Mouse (Mus musculus): ENCODE results near the gene Ccdc170.
"Not testable (repeated sequence)": the region's sequence is repeated elsewhere in the genome, so short reads cannot be mapped to it uniquely, and the experiment has no call there.

GRCm38 (mm10) chr10:4433871-4434270 is 48.4 kb upstream of the Ccdc170 start:
- not testable (repeated sequence) for TF ChIP-seq CTCF (conservative IDR thresholded peaks at IDR 0.05; ENCODE audit: low read length); POU5F1 (IDR thresholded peaks at IDR 0.05; ENCODE audit: borderline replicate concordance, low read length)

Data from E14TG2a.4 (cell line).